Mouse (Mus musculus) retina, postnatal 7 days (tissue): ENCODE results near the gene Gzmg.
"Not testable (repeated sequence)": the region's sequence is repeated elsewhere in the genome, so short reads cannot be mapped to it uniquely, and the experiment has no call there.

Experiments used
- DNase-seq: peaks from one replicate; pipeline ENCODE4 v3.0.0-alpha.2; 2012; ENCODE audit warnings: low read depth, low spot score

Gene Gzmg

DNA sequence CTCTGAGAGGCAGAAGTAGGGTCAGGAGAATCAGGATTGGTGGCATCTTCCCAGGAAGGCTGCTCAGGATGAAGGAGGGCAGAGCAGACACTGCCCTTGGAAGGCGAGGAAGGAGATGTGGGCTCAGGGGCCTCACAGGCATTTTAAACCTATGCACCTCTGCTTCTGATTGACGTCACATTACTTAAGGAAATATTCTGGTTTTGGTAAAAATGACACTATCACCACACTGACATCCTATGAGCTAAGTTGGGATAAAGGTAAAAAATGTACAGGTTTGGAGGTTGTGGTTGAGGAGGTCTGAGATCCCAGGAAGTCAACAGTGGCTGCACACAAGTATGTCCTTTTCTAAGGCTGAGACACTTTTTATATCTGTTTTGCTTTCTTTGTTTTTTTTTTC lies at the start of gene Gzmg:
Gzmg (minus strand) TSS at position 101 of the 400 bp plus-strand sequence.
- DNase-seq, result not testable (repeated sequence)

DNA sequence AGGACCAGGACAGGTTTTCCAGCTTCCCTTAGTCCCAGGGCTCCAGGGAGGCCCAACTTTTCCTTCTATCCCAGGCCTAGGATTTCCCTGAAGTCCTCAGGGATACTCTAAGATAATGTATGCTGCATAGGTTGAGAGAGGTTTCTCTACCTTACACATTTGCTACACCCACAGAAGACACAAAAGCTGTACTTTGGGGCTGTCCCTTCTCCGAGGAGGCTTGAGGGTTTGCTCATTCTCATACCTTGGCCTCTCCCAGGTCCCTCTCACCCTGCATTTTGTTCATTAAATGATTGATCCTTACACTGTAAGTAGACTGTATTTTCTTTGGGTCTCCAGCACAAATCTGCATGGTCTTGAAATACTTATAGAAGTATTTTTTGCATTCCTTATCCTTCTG lies 46.2 kb upstream of the Gzmg start:
- no peak for DNase-seq

DNA sequence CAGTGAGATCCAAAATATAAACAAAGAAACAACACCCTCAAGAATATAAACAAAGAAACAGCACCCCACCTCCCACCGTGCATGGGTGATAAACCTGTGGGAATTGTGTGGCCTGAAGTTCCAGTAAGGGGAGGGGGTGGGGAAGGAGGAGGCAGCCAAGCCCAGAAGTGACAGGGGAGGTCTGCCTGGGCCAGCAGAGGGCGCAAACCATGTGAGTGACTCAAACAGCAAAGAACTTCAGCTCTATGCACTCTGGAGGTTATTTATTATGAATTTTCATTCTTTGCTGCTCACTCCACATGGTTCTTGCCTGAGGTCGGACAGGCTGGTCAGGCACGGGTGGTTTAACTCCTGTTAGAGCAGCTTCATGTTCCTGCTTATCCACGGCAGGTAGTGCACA lies 45.6 kb upstream of the Gzmg start:
- DNase-seq, result not testable (repeated sequence)

DNA sequence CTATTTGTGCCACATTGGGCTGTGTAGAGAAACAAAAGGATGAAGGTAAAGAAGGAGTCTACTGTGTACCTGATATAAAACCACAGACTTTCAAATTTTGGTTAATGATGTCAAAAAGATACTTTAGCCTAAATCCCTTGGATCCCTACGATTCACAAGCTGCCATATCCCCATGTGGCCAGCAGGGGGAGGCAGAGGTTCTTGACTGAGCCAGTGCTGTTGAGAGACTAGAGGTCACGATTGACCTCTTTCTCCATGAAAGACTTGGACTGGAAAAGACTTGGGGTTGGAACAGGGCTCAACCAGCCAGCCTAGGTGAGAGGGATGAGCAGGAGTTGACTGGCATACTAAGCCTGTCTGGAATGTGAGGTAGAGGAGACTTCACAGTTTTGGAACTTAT lies 44.6 kb upstream of the Gzmg start:
- DNase-seq, result peak; percentile 25

DNA sequence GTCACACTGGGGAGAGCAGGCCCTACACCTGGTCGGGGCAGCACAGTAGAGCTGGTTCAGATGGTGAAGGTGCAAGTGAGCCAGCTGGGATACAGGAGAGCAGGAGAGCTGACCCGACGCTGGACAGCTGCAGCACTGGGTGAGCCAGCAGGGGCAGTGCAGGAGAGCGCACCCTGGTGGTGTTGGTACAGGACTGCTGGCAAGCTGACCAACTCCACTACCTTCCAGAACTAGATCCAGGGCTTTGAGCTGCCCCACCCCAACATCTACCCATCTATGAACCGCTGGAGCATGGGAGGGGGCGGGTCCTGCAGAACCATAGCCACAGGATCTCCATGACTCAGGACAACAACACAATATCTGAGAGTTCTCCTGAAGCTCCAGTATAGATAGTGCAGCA lies 27.6 kb upstream of the Gzmg start:
- no peak for DNase-seq

DNA sequence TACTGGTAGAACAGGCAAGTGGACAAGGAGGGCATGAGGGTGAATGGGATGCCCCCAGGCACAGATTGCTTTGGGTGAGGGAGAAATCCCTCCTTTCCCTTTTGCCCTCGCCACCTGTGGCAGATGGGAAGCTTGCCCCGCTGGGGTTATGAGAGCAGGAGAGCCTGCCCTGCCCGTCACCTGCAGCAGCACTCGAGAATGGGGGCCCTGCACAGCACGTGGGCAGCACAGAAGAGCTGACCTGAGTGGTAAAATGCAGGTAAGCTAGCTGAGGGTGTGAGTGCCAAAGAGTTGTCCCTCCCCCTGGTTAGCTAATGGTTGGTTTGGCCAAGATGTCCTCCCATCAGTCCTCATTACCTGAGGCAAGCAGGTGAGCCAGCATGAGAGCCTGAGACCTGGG lies 27.1 kb upstream of the Gzmg start:
- no peak for DNase-seq

DNA sequence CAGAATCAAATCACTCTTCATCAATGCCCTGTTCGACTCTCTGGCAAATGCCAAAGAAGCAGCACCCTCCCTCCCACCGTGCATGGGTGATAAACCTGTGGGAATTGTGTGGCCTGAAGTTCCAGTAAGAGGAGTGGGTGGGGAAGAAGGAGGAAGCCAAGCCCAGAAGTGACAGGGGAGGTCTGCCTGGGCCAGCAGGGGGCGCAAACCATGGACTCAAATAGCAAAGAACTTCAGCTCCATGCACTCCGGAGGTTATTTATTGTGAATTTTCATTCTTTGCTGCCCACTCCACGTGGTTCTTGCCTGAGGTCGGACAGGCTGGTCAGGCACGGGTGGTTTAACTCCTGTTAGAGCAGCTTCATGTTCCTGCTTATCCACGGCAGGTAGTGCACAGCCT lies 18.3 kb upstream of the Gzmg start:
- not testable (repeated sequence) for DNase-seq

DNA sequence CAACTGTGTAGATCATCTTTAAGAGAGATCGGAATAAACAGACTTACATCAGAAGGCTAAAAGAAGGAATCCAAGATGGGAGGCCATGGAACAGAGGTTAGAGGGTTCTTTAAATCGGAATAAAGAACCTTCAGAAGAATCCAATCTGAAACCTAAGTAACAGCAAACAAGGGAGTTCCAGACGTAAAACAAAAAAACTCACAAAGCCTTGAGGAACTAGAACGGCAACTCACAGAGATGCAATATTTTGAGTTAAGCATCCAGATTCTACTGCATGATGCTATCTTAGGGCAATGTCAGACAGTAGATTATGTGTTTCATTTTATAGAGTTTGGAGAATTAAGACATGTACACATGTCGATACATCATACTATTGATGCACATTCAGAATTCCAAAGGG lies 15.1 kb upstream of the Gzmg start, which contains the start of gene Gzmn:
Gzmn (minus strand) TSS at position 101 of the 400 bp plus-strand sequence.
- DNase-seq, result no peak

DNA sequence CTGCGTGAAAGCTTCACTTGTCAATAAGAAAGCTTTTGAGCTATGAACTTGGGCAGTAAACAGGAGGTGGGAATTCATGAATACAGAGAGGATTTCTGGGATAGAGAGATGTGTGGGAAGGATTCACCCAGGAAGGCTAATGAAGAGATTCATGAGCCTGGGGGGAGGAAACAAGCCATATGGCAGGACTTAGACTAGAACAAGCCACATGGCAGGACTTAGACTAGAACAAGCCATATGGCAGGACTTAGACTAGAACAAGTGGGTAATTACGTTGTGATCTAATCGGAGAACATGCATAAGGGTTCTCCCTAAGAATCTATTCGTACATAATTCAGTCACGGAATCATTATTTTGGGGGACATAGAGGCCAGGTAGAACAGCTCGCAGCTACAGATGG lies 14.0 kb upstream of the Gzmg start:
- no peak for DNase-seq

DNA sequence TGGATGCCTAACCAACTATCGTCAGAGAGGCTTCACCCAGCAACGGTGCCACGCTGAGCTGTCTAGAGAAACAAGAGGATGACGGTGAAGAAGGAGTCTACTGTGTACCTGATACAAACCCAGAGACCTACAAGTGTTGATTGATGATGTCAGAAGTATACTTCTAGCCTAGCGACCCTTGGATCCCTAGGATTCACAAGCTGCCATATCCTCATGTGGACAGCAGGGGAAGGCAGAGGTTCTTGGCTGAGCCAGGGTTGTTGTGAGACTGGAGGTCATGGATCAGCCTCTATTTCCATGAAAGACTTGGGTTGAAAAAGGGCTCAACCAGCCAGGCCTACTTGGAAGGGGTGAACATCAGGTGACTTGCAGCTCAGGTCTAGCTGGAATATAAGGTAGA lies 13.4 kb upstream of the Gzmg start:
- no peak for DNase-seq

DNA sequence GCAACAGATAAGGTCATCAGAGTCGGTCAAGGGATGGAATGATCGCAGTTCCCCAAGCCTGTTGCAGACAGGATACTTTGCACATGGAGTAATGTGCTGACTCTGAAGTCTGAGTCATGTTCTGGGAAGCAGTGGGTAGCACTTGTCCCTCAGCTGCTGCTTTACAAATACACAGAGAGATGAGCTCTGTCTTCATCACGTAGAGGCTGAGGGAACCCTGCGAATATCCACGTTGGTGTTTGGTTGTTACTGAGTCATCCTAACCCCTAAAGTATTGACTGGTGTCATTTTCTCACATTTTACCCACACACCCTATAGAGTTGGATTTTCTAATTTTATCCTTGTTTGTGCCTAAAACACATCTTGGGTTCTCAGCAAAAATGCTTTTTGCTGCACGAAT lies 8.6 kb upstream of the Gzmg start:
- DNase-seq, result no peak

DNA sequence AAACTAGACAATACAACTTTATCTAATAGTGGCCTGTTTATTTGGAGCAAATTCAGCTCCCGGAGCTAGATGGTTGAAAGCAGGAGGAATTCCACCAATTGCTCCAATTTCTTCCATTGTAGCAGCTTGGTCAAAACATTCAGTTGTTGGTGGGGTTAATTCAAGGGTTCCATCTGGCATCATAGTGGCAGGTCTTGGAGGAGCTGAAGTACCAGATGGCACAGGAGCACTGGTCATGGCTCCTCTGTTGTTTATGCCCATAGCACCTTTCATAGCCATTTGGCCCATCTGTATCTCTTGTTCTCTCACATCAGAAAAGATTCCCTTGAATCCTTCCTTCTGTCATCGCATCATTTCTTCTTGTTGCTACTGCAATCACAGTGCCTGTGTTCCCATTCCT lies 2.7 kb upstream of the Gzmg start:
- no peak for DNase-seq

DNA sequence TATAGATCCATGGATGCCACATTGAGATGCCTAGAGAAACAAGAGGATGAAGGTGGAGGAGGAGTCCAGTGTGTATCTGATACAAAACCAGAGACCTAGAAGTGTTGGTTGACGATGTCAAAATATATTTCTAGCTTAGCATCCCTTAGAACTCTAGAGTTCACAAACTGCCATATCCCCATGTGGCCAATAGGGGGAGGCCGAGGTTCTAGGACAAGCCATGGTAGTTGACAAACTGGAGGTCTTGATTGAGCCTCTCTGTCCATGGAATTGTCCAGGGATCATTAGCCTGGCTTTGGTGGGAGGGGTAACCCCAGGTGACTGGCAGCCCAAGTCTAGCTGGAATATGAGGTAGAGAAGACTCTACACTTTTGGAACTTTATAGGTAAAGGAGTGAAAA lies 4.0 kb downstream of the Gzmg start:
- no peak for DNase-seq

DNA sequence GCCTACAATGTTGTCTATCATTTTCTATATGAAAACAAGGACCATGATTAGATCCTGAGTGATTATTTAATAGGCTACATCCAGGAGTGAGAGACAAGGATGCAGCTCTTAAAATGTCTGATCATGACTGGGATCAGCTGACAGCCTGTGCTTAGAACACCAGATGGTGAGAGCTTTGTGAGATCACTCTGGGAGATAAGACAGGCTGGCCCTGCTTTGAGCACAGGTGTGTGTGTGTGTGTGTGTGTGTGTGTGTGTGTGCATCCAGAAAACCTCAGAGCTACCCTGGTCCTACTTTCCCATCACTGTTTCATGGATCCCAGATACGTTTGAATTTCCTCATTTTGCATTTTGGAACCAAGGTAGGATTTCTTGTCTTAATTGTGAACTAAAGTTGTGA lies 25.7 kb downstream of the Gzmg start:
- peak; percentile 2 for DNase-seq

DNA sequence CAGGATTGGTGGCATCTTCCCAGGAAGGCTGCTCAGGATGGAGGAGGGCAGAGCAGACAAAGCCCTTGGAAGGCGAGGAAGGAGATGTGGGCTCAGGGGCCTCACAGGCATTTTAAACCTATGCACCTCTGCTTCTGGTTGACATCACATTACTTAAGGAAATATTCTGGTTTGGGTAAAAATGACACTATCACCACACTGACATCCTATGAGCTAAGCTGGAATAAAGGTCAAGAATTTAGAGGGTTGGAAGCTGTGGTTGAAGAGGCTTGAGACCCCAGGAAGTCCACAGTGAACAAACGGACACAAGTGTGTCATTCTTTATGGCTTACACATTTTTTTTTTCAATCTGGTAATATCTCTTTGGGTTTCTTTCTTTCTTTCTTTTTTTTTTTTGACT lies 26.9 kb downstream of the Gzmg start, which contains the start of gene Gzmd:
Gzmd (minus strand) TSS at position 101 of the 400 bp plus-strand sequence.
- DNase-seq, result not testable (repeated sequence)

DNA sequence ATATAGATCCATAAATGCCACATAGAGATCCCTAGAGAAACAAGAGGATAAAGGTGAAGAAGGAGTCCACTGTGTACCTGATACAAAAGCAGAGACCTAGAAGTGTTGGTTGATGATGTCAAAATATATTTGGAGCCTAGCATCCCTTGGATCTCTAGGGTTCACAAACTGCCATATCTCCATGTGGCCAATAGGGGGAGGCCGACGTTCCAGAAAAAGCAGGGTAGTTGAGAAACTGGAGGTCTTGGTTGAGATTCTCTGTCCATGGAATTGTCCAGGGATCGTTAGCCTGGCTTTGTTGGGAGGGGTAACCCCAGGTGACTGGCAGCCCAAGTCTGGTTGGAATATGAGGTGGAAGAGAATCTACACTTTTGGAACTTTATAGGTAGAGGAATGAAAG lies 31.0 kb downstream of the Gzmg start:
- DNase-seq, result no peak

DNA sequence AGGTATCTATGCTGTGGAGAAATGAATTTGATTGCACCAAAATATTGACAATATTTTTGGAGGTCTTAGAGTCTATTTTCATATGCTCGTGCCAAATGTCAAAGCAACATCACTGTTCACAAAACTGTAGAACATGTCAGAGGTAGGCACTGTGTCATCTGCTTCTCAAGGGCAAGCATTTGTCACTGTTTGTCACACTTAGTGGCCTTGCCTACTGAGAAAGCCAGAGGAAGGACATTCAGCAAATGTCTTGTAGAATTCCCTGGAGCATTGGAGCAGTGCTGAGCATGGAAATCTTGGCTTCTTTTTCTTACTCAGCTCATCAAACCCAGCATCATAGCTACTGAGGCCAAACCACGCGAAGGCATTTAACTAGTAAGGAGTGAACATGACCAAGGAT lies 35.9 kb downstream of the Gzmg start:
- no peak for DNase-seq

DNA sequence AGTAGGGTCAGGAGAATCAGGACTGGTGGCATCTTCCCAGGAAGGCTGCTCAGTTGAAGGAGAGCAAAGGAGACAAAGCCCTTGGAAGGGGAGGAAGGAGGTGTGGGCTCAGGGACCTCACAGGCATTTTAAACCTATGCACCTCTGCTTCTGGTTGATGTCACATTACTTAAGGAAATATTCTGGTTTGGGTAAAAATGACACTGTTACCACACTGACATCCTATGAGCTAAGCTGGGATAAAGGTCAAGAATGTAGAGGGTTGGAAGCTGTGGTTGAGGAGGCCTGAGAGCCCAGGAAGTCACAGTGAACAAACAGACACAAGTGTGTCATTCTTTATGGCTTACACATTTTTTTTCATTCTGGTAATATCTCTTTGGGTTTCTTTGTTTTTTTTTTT lies 38.9 kb downstream of the Gzmg start, which contains the start of gene Gzme:
Gzme (minus strand) TSS at position 101 of the 400 bp plus-strand sequence.
- no peak for DNase-seq

DNA sequence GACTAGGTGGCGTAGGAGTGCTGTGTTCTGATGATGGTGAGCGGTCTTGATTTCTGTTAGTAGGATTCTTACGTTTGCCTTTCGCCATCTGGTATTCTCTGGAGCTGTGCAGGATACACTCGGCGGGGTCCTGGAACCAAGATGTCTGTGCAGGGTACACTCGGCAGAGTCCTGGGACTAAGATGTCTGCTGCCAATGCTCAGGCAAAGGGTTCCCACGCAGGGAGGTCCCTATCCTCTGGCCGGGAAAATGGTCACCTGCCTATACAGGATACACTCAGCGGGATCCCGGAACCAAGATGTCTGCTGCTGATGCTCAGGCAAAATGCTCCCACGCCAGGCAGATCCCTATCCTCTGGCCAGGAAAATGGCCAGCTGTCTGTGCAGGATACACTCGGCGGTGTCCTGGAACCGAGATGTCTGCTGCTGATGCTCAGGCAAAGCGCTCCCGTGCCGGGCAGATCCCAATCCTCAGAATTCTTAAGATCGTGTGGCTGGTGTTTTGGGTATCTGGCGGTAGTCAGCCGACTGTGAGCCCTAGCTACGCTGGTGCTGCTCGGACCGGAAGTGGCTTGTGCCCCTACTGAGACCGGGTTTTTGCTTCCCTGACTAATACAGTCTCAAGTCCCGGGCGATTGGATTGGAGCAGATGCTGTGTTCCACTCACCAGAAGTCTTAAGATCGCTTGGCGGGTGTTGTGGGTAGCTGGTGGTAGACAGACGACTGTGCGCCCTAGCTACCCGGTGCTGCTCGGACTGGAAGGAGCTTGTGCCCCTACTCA lies 43.7 kb downstream of the Gzmg start:
- DNase-seq, result not testable (repeated sequence)
